Mouse (Mus musculus) MEL (cell line): ENCODE measurements around the gene Arhgap28. TPM values are rescaled to one million over a fixed set of nuclear protein-coding genes. Genes with fewer than 3 reads are reported as not detected.

ENCODE experiments used
- DNase-seq: peaks from one replicate; pipeline ENCODE4 v3.0.0; 2011; ENCODE audit warnings: low read depth, low spot score
- H3K27ac ChIP-seq: 2 replicates; pipeline ENCODE4 v1.5.1; 2012; ENCODE audit warnings: low read depth, mild to moderate bottlenecking, control low read depth, low read length, moderate library complexity; ENCODE audit not compliant: control insufficient read depth
- H3K27me3 ChIP-seq, 2 experiments: fragments of 150-350 bp in 1 of 2; sonication (generic) in 1 of 2; 2 replicates each; pipeline ENCODE4 v1.6.1; 2012; ENCODE audit warnings: low read length in 2 of 2, mild to moderate bottlenecking in 2 of 2, improper control_type of control experiment in 1 of 2, moderate library complexity in 1 of 2; ENCODE audit not compliant: insufficient read depth in 2 of 2, control insufficient read depth in 1 of 2
- H3K36me3 ChIP-seq, 2 experiments: 2 replicates each; pipeline ENCODE4 v1.6.1; 2012 to 2014; ENCODE audit warnings: low read length in 2 of 2, improper control_type of control experiment in 1 of 2, inconsistent platforms in 1 of 2, mild to moderate bottlenecking in 1 of 2; ENCODE audit not compliant: insufficient read depth in 2 of 2, control insufficient read depth in 1 of 2
- H3K4me1 ChIP-seq, 2 experiments: fragments of 150-350 bp in 1 of 2; sonication (generic) in 1 of 2; 2 replicates each; pipeline ENCODE4 v1.6.1; 2012; ENCODE audit warnings: low read length in 2 of 2, improper control_type of control experiment in 1 of 2, mild to moderate bottlenecking in 1 of 2; ENCODE audit not compliant: insufficient read depth in 2 of 2, control insufficient read depth in 1 of 2
- H3K4me3 ChIP-seq, 2 experiments: fragments of 150-350 bp in 1 of 2; sonication (generic) in 1 of 2; 2 replicates each; pipeline ENCODE4 v1.5.1; 2012; ENCODE audit warnings: low read depth in 2 of 2, low read length in 2 of 2, mild to moderate bottlenecking in 2 of 2, moderate library complexity in 2 of 2, control low read depth in 1 of 2, improper control_type of control experiment in 1 of 2; ENCODE audit not compliant: control insufficient read depth in 1 of 2, insufficient read depth in 1 of 2
- H3K79me2 ChIP-seq: 2 replicates; pipeline ENCODE4 v1.6.1; 2012; ENCODE audit warnings: mild to moderate bottlenecking, low read length, moderate library complexity; ENCODE audit not compliant: control insufficient read depth, poor library complexity, insufficient read depth
- H3K9ac ChIP-seq: 2 replicates; pipeline ENCODE4 v1.6.1; 2012; ENCODE audit warnings: low read depth, mild to moderate bottlenecking, control low read depth, low read length, moderate library complexity; ENCODE audit not compliant: control insufficient read depth, poor library complexity, severe bottlenecking
- H3K9me3 ChIP-seq: fragments of 150-350 bp; sonication (generic); replicated peaks from 2 replicates; pipeline ENCODE4 v1.6.1; 2012; ENCODE audit warnings: mild to moderate bottlenecking, low read length, improper control_type of control experiment, moderate library complexity; ENCODE audit not compliant: insufficient read depth
- CTCF ChIP-seq, 3 experiments: IDR thresholded peaks in 2 of 3; conservative IDR thresholded peaks in 1 of 3; 2 replicates each; pipeline ENCODE4 v1.5.1; 2011 to 2012; ENCODE audit warnings: low read length in 3 of 3, low read depth in 2 of 3, mild to moderate bottlenecking in 2 of 3, improper control_type of control experiment in 1 of 3, inconsistent platforms in 1 of 3, mixed read lengths in 1 of 3, moderate library complexity in 1 of 3; ENCODE audit not compliant: control insufficient read depth in 1 of 3, insufficient read depth in 1 of 3, poor library complexity in 1 of 3, severe bottlenecking in 1 of 3
- ELF1 ChIP-seq: IDR thresholded peaks from 2 replicates; pipeline ENCODE4 v1.6.1; 2014; ENCODE audit warnings: low read depth, mild to moderate bottlenecking, inconsistent platforms, low read length, improper control_type of control experiment, moderate library complexity
- EP300 ChIP-seq, 2 experiments: IDR thresholded peaks; 2 replicates each; pipeline ENCODE4 v1.6.1; 2011; ENCODE audit warnings: improper control_type of control experiment in 2 of 2, low read length in 2 of 2, low read depth in 1 of 2, mild to moderate bottlenecking in 1 of 2
- ETS1 ChIP-seq: IDR thresholded peaks from 2 replicates; pipeline ENCODE4 v1.6.1; 2012; ENCODE audit warnings: low read depth, mild to moderate bottlenecking, inconsistent platforms, low read length, improper control_type of control experiment, moderate library complexity
- GABPA ChIP-seq: IDR thresholded peaks from 2 replicates; pipeline ENCODE4 v1.6.1; 2012; ENCODE audit warnings: low read depth, mild to moderate bottlenecking, inconsistent platforms, low read length, improper control_type of control experiment, moderate library complexity
- GATA1 ChIP-seq: IDR thresholded peaks from 2 replicates; pipeline ENCODE4 v1.6.1; 2011; ENCODE audit warnings: low read depth, low read length, improper control_type of control experiment
- JUND ChIP-seq: IDR thresholded peaks from 2 replicates; pipeline ENCODE4 v1.6.1; 2011; ENCODE audit warnings: low read depth, mild to moderate bottlenecking, improper control_type of control experiment, low read length
- MAZ ChIP-seq: IDR thresholded peaks from 2 replicates; pipeline ENCODE4 v1.6.1; 2012; ENCODE audit warnings: low read depth, mild to moderate bottlenecking, inconsistent platforms, low read length, improper control_type of control experiment
- MEF2A ChIP-seq: IDR thresholded peaks from 2 replicates; pipeline ENCODE4 v1.6.1; 2014; ENCODE audit warnings: low read depth, mild to moderate bottlenecking, inconsistent platforms, low read length, improper control_type of control experiment; ENCODE audit not compliant: poor library complexity, insufficient replicate concordance, severe bottlenecking; ENCODE audit errors: extremely low read depth
- MXI1 ChIP-seq: IDR thresholded peaks from 2 replicates; pipeline ENCODE4 v1.6.1; 2011; ENCODE audit warnings: mild to moderate bottlenecking, low read depth, low read length, improper control_type of control experiment
- MYB ChIP-seq: IDR thresholded peaks from 2 replicates; pipeline ENCODE4 v1.6.1; 2011; ENCODE audit warnings: mild to moderate bottlenecking, low read depth, low read length, improper control_type of control experiment
- MYC ChIP-seq: IDR thresholded peaks from 2 replicates; pipeline ENCODE4 v1.6.1; 2011; ENCODE audit warnings: low read depth, mild to moderate bottlenecking, low read length, improper control_type of control experiment, moderate library complexity
- POLR2AphosphoS2 ChIP-seq: IDR thresholded peaks from 2 replicates; pipeline ENCODE4 v1.6.1; 2011; ENCODE audit warnings: low read length, improper control_type of control experiment
- SIN3A ChIP-seq: IDR thresholded peaks from 2 replicates; pipeline ENCODE4 v1.6.1; 2012; ENCODE audit warnings: low read length, improper control_type of control experiment, inconsistent platforms
- SMC3 ChIP-seq: IDR thresholded peaks from 2 replicates; pipeline ENCODE4 v1.6.1; 2011; ENCODE audit warnings: low read depth, low read length, improper control_type of control experiment
- TAL1 ChIP-seq: IDR thresholded peaks from 2 replicates; pipeline ENCODE4 v1.6.1; 2012; ENCODE audit warnings: mild to moderate bottlenecking, inconsistent platforms, low read length, moderate library complexity, mixed read lengths
- TCF12 ChIP-seq: IDR thresholded peaks from 2 replicates; pipeline ENCODE4 v1.6.1; 2014; ENCODE audit warnings: low read depth, mild to moderate bottlenecking, inconsistent platforms, low read length, improper control_type of control experiment, moderate library complexity
- UBTF ChIP-seq: IDR thresholded peaks from 2 replicates; pipeline ENCODE4 v1.6.1; 2012; ENCODE audit warnings: low read depth, mild to moderate bottlenecking, inconsistent platforms, low read length, improper control_type of control experiment, moderate library complexity, borderline replicate concordance; ENCODE audit not compliant: insufficient read depth
- USF1 ChIP-seq: IDR thresholded peaks from 2 replicates; pipeline ENCODE4 v1.6.1; 2014; ENCODE audit warnings: low read depth, mild to moderate bottlenecking, inconsistent platforms, low read length, improper control_type of control experiment, moderate library complexity
- USF2 ChIP-seq, 2 experiments: IDR thresholded peaks; 2 replicates each; pipeline ENCODE4 v1.6.1; 2011 to 2012; ENCODE audit warnings: improper control_type of control experiment in 2 of 2, low read length in 2 of 2, borderline replicate concordance in 1 of 2, inconsistent platforms in 1 of 2, low read depth in 1 of 2, mild to moderate bottlenecking in 1 of 2; ENCODE audit not compliant: insufficient read depth in 1 of 2
- ZMIZ1 ChIP-seq: IDR thresholded peaks from 2 replicates; pipeline ENCODE4 v1.6.1; 2012; ENCODE audit warnings: low read depth, mild to moderate bottlenecking, inconsistent platforms, low read length, improper control_type of control experiment, moderate library complexity
- polyA plus RNA-seq, 2 experiments: library from polyadenylated mRNA; stranded (reverse) in 1 of 2; unstranded in 1 of 2; fragments of >175 nt in 1 of 2; fragments of >200 nt in 1 of 2; gene quantifications; 2 replicates each; pipeline versions ENCODE4 v1.2.1 to v1.2.4; 2012; ENCODE audit warnings: low replicate concordance in 2 of 2, low read depth in 1 of 2; ENCODE audit not compliant: insufficient read length in 2 of 2, insufficient read depth in 1 of 2, missing spikeins in 1 of 2
- total RNA-seq: library from RNA; depleted of rRNA; stranded (reverse); fragments of 300-350 nt; gene quantifications from 2 replicates; pipeline ENCODE4 v1.2.3, GENCODE M21; 2012

Gene Arhgap28
- total and polyA plus RNA-seq, 3 experiments: not detected

- no peak for TF ChIP-seq CTCF (IDR thresholded peaks at IDR 0.05 in 2 of 3, conservative IDR thresholded peaks at IDR 0.05 in 1 of 3; ENCODE audit: control insufficient read depth in 1 of 3, insufficient read depth in 1 of 3, low read depth in 2 of 3, low read length in 3 of 3, poor library complexity in 1 of 3, severe bottlenecking in 1 of 3)
- TF ChIP-seq, all 39 proteins: peak for 0
Observed at GRCm38 (mm10) chr17:67927864-67928263, 76.1 kb downstream of the Arhgap28 start (continued).

GRCm38 (mm10) chr17:67919959-67920358 lies 84.0 kb downstream of the Arhgap28 start:
- Histone ChIP-seq H3K36me3 (no peaks in the 10 kb centered on the region), H3K27me3 (no peaks in the 10 kb centered on the region), H3K27ac (no peak overlapping the region), H3K4me1 (no peaks in the 10 kb centered on the region), H3K9ac (no peak overlapping the region), H3K79me2 (no peaks in the 10 kb centered on the region), H3K4me3 (no peak overlapping the region), H3K9me3 (no peaks in the 10 kb centered on the region)
- TF ChIP-seq GABPA: no peak
- no peak for TF ChIP-seq ETS1
- no peak for TF ChIP-seq ZMIZ1
- TF ChIP-seq ELF1: no peak
- TF ChIP-seq JUND: no peak
- no peak for TF ChIP-seq SIN3A
- TF ChIP-seq MEF2A: no peak
- TF ChIP-seq MYC: no peak
- no peak for TF ChIP-seq GATA1
- no peak for TF ChIP-seq MYB
- no peak for TF ChIP-seq SMC3
- no peak for TF ChIP-seq CTCF (IDR thresholded peaks at IDR 0.05 in 2 of 3, conservative IDR thresholded peaks at IDR 0.05 in 1 of 3; ENCODE audit: control insufficient read depth in 1 of 3, insufficient read depth in 1 of 3, low read depth in 2 of 3, low read length in 3 of 3, poor library complexity in 1 of 3, severe bottlenecking in 1 of 3)
- TF ChIP-seq UBTF: no peak
- no peak for TF ChIP-seq USF1
- no peak for TF ChIP-seq POLR2AphosphoS2
- DNase-seq: no peak

- no peak overlapping the region for H3K4me3 ChIP-seq
- no peaks in the 10 kb centered on the region for H3K79me2 ChIP-seq
- H3K36me3 ChIP-seq: no peaks in the 10 kb centered on the region
- no peaks in the 10 kb centered on the region for H3K27me3 ChIP-seq
- H3K4me1 ChIP-seq: no peaks in the 10 kb centered on the region
- DNase-seq: no peak
- H3K9ac ChIP-seq: no peak overlapping the region
- H3K9me3 ChIP-seq: no peaks in the 10 kb centered on the region
- TF ChIP-seq TCF12: no peak
- no peak for TF ChIP-seq MXI1
- no peak for TF ChIP-seq USF1
- TF ChIP-seq USF2 (IDR thresholded peaks at IDR 0.05; ENCODE audit: borderline replicate concordance in 1 of 2, insufficient read depth in 1 of 2, low read depth in 1 of 2, low read length in 2 of 2): no peak
- TF ChIP-seq GATA1: no peak
- TF ChIP-seq UBTF: no peak
- TF ChIP-seq EP300 (IDR thresholded peaks at IDR 0.05; ENCODE audit: low read depth in 1 of 2, low read length in 2 of 2): no peak
- TF ChIP-seq MYB: no peak
- no peak for TF ChIP-seq MAZ
- TF ChIP-seq SMC3: no peak
- no peak for TF ChIP-seq TAL1
- H3K27ac ChIP-seq: no peak overlapping the region
Observed at GRCm38 (mm10) chr17:67918201-67918600, 85.7 kb downstream of the Arhgap28 start.
